Mouse (Mus musculus): ENCODE results near the gene H2al2a.

The H2al2a gene

GRCm38 (mm10) chr2:17996858-17997257, at the start of gene H2al2a:
Gene H2al2a (minus strand): TSS chr2:17996958.
- DNase-seq (ENCODE audit: extremely low read depth, low read depth, low spot score) = no peak

GRCm38 (mm10) chr2:18046186-18046585, 49.4 kb upstream of the H2al2a start:
- no peak for DNase-seq (ENCODE audit: extremely low read depth, low read depth, low spot score)

GRCm38 (mm10) chr2:18045781-18046181, 49.0 kb upstream of the H2al2a start:
- no peak for DNase-seq (ENCODE audit: extremely low read depth, low read depth, low spot score)

GRCm38 (mm10) chr2:18045143-18045780, 48.5 kb upstream of the H2al2a start:
- DNase-seq (ENCODE audit: extremely low read depth, low read depth, low spot score) = no peak

- DNase-seq (ENCODE audit: extremely low read depth, low read depth, low spot score) = no peak
These were observed 44.6 kb upstream of the H2al2a start for GRCm38 (mm10) chr2:18041199-18041885.

- no peak for DNase-seq (ENCODE audit: extremely low read depth, low read depth, low spot score)
These were observed 43.8 kb upstream of the H2al2a start for GRCm38 (mm10) chr2:18040347-18041160.

- no peak for DNase-seq (ENCODE audit: extremely low read depth, low read depth, low spot score)
These were observed 43.0 kb upstream of the H2al2a start for GRCm38 (mm10) chr2:18039566-18040290.

GRCm38 (mm10) chr2:18038895-18039371, 42.2 kb upstream of the H2al2a start:
- DNase-seq (ENCODE audit: extremely low read depth, low read depth, low spot score) = no peak

- no peak for DNase-seq (ENCODE audit: extremely low read depth, low read depth, low spot score)
These were observed 41.5 kb upstream of the H2al2a start for GRCm38 (mm10) chr2:18038141-18038752.

GRCm38 (mm10) chr2:18037491-18037890, 40.7 kb upstream of the H2al2a start, which contains the start of gene A930004D18Rik:
Gene A930004D18Rik (minus strand): TSS chr2:18037737.
- DNase-seq (ENCODE audit: extremely low read depth, low read depth, low spot score) = no peak

GRCm38 (mm10) chr2:18034371-18035250, 37.9 kb upstream of the H2al2a start:
- DNase-seq (ENCODE audit: extremely low read depth, low read depth, low spot score) = no peak

- DNase-seq (ENCODE audit: extremely low read depth, low read depth, low spot score) = no peak
These were observed 36.7 kb upstream of the H2al2a start for GRCm38 (mm10) chr2:18033166-18034108.

GRCm38 (mm10) chr2:18032538-18032895, 35.8 kb upstream of the H2al2a start:
- no peak for DNase-seq (ENCODE audit: extremely low read depth, low read depth, low spot score)

- no peak for DNase-seq (ENCODE audit: extremely low read depth, low read depth, low spot score)
These were observed 35.2 kb upstream of the H2al2a start for GRCm38 (mm10) chr2:18031831-18032537.

GRCm38 (mm10) chr2:18031271-18031821, 34.6 kb upstream of the H2al2a start:
- DNase-seq (ENCODE audit: extremely low read depth, low read depth, low spot score) = no peak

- no peak for DNase-seq (ENCODE audit: extremely low read depth, low read depth, low spot score)
These were observed 33.8 kb upstream of the H2al2a start for GRCm38 (mm10) chr2:18030581-18030980.

- DNase-seq (ENCODE audit: extremely low read depth, low read depth, low spot score) = no peak
These were observed 32.9 kb upstream of the H2al2a start for GRCm38 (mm10) chr2:18029656-18030055.

Measured in fat pad, adult 2 months (tissue).